Mouse (Mus musculus) bone marrow macrophage, adult 2 months (primary cell): ENCODE data around the gene Meis1. TPM values are rescaled to one million over a fixed set of nuclear protein-coding genes. Genes with fewer than 3 reads are reported as not detected.

Experiments used
- H3K27ac ChIP-seq: 2 replicates; pipeline ENCODE4 v1.5.1; 2012; ENCODE audit warnings: low read depth, low read length; ENCODE audit not compliant: insufficient read depth
- H3K4me1 ChIP-seq: 2 replicates; pipeline ENCODE4 v1.6.1; 2012; ENCODE audit warnings: low read length; ENCODE audit not compliant: control insufficient read depth, insufficient read depth
- H3K4me3 ChIP-seq: 2 replicates; pipeline ENCODE4 v1.5.1; 2012; ENCODE audit warnings: mild to moderate bottlenecking, low read length, moderate library complexity; ENCODE audit not compliant: insufficient read depth
- CTCF ChIP-seq: IDR thresholded peaks from 2 replicates; pipeline ENCODE4 v1.5.1; 2012; ENCODE audit warnings: low read depth, mild to moderate bottlenecking, low read length, moderate library complexity
- POLR2A ChIP-seq: IDR thresholded peaks from 2 replicates; pipeline ENCODE4 v1.6.1; 2012; ENCODE audit warnings: mild to moderate bottlenecking, low read depth, low read length, borderline replicate concordance
- polyA plus RNA-seq: library from polyadenylated mRNA; stranded (reverse); fragments of >200 nt; gene quantifications from 2 replicates; pipeline ENCODE4 v1.2.4, GENCODE M21; 2012; ENCODE audit not compliant: missing spikeins, insufficient read depth, insufficient read length

The Meis1 gene
- polyA plus RNA-seq, 1 experiment: 2.8 TPM

GRCm38 (mm10) chr11:19014441-19015161 is 4.2 kb downstream of the Meis1 start:
- TF ChIP-seq POLR2A (no peak), CTCF (no peak)
- H3K27ac ChIP-seq: no peak overlapping the region

GRCm38 (mm10) chr11:19014113-19014440 is 4.7 kb downstream of the Meis1 start:
- TF ChIP-seq POLR2A: no peak
- no peak for TF ChIP-seq CTCF
- Histone ChIP-seq H3K27ac (no peak overlapping the region), H3K4me3 (no peak overlapping the region), H3K4me1 (no peaks in the 10 kb centered on the region; the same call in 1 of the 2 replicates)

More at GRCm38 (mm10) chr11:19014441-19015161, 4.2 kb downstream of the Meis1 start:
- no peaks in the 10 kb centered on the region; the same call in 1 of the 2 replicates for H3K4me1 ChIP-seq
- no peak overlapping the region for H3K4me3 ChIP-seq

- Histone ChIP-seq H3K4me3 (no peak overlapping the region), H3K4me1 (no peaks in the 10 kb centered on the region; the same call in 1 of the 2 replicates), H3K27ac (no peak overlapping the region)
- TF ChIP-seq POLR2A (no peak), CTCF (no peak)
Observed at GRCm38 (mm10) chr11:19013141-19014112, 5.4 kb downstream of the Meis1 start.

DNA sequence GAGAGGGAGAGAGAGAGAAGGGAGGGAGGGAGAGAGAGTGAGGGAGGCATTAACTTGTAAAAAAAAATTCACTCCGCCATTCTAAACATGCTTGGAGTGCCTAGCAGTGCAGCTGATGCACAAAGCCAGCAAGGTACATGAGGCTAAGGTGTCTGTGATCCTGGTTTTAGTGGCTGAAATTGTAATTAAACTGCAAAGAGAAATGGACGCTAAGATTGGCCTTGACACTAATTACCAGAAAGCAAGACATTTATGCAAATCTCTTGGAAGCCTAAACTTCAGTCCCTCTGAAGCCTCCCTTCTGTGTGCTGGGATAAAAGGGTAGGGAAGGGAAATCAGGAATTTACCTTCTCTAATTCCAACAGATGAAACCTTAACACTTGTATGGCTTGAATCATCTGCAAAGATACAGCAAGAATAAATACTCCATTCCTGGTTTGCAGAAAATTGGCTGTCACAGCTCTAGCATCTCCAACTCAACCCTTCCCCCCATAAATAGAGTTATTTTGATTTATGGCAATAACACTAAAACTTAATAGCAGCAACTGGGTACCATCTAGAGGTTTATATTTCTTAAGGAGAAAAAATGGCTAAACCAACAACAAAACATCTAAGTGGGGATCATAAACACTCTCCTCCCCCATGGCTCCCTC is 6.2 kb downstream of the Meis1 start:
- Histone ChIP-seq H3K4me3 (no peak overlapping the region), H3K27ac (no peak overlapping the region), H3K4me1 (no peaks in the 10 kb centered on the region)
- no peak for TF ChIP-seq POLR2A

DNA sequence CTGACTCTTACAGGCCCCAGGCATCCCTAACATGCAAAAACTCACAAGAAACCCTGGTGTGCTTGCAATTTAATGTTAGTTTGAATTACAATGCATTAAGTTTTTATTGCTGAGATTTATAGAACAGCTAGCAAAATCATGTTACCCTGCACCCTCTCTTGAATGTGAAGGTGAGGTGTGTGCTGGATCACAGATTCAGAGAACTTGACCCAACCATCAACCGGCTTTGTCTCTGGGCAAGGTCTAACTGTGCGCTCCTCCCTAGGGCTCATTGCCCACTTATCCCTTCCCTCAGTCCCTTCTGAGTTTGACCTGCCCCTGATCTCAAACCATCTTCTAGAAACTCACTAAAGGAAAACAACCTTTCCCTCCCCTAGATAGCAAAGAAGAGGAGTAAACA is 6.8 kb downstream of the Meis1 start:
- Histone ChIP-seq H3K4me1 (no peaks in the 10 kb centered on the region), H3K4me3 (no peak overlapping the region), H3K27ac (no peak overlapping the region)
- TF ChIP-seq CTCF (no peak), POLR2A (no peak)

DNA sequence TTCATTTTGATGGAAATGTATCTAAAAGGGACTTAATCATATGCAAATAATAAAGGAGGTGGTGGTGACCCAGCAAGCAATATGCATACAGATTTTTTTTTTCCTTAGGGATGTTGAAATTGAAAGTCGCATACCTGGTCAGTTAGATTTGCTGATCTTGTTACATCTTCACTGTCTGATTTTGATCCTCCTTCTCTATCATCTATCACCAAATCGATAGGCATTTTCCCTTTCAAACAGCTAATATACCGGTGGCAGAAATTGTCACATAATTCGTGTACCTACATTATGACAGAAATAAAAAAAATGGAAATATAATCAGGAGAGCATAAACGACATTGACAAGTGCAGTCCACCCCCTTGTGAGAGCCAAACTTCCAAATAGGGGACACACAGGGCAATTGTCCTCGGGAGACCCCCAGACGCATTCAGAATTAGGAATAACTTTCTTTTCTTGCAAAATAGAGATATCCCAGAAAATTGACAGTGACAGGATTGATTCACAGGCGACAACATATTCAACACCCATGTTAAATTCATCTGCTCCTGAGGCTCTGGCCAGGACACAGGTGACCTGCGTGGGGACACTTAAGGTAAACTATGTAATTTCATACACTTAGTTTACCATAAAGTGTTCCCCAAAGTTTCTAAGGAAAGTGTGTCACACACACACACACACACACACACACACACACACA is 7.5 kb downstream of the Meis1 start:
- Histone ChIP-seq H3K4me1 (no peaks in the 10 kb centered on the region), H3K4me3 (no peak overlapping the region), H3K27ac (no peak overlapping the region)
- TF ChIP-seq POLR2A (no peak), CTCF (no peak)

DNA sequence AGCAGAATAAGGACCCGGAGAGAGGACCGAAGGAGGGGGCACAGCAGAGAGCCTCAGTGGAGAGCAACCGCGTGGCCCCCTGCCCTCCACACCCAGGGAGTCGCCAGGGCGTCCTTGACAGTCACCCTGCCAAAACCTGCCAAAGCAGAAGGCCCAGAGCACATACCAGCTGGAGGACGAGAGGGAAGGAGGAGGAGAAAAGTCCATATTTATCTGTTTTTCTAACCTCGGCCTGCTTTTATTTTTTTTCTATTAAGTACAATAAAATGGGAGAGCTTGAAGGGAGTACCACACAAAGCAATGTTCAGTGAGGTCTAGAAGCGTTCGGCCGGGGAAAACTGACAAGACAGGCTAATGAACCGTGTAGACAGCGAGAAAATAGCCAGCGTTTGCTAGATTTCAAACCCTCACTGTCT is 8.4 kb downstream of the Meis1 start:
- Histone ChIP-seq H3K4me3 (no peak overlapping the region), H3K27ac (no peak overlapping the region), H3K4me1 (no peaks in the 10 kb centered on the region)
- TF ChIP-seq POLR2A (no peak), CTCF (no peak)

GRCm38 (mm10) chr11:19009536-19010395 is 9.0 kb downstream of the Meis1 start:
- Histone ChIP-seq H3K4me3 (no peak overlapping the region), H3K4me1 (no peaks in the 10 kb centered on the region), H3K27ac (no peak overlapping the region)
- no peak for TF ChIP-seq CTCF
- TF ChIP-seq POLR2A: no peak
